Mouse (Mus musculus) left cerebral cortex, adult 9 months (tissue): Measurements from ENCODE around the gene Elk3.

Experiments
- DNase-seq, 2 experiments: peaks; one replicate each; pipeline ENCODE4 v3.0.0; 2022; ENCODE audit warnings: low spot score in 2 of 2

Gene Elk3

DNA sequence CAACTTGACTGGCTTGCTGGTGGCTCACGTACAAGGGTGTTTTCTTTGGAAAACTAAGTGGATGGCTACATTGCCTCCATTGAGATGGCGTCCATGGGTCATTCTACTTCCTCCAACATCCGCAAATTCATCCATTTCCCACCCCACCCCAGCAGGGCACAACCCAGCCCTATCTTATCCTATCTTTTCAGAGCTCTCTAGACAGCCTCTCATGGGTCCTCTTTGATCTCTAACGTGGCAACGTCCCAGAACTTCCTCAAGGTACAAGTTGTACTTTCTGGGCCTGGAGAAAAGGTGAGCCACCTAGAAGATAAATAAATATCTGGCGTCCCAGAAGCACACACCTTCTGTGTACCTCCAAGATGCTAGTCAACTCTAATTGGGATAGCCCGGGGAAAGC is 17.3 kb downstream of the Elk3 start:
- no peak for DNase-seq

DNA sequence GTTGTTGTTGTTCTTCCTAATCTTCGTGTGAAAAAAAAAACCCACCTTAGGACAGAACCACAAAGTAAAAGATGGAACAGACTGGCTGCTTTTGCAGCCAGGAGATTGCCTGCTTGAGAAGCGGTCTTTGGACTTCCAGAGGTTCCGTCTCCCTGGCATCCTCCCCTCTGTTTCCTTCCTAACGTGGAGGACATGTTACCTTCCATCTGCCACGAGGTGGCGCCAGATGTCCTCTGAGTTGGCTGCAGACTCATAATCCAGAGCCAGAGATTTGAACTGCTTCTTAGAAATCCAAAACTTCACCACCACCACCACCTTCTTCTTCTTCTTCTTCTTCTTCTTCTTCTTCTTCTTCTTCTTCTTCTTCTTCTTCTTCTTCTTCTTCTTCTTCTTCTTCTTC is 19.1 kb downstream of the Elk3 start:
- peak in 1 of 2 experiments; percentile 83 for DNase-seq

DNA sequence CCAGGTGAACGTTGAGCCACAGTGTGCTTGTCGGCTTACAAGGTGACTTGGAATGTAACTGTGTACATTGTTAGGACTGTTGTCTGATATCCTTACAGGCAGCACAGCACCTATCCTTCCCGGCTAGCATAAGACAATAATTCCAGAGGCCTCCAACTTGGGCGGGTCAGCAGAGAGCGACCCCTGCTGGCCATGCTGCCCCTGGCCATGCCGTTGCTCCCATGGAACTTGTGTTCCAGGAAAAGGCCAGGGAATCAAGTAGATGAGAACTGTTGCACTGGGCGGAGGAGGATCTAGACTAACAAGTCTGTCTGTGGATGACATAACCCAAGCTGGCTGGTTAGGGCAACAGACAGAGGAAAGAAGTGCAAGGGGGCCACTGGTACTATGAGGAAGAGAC is 19.6 kb downstream of the Elk3 start:
- DNase-seq, result no peak

DNA sequence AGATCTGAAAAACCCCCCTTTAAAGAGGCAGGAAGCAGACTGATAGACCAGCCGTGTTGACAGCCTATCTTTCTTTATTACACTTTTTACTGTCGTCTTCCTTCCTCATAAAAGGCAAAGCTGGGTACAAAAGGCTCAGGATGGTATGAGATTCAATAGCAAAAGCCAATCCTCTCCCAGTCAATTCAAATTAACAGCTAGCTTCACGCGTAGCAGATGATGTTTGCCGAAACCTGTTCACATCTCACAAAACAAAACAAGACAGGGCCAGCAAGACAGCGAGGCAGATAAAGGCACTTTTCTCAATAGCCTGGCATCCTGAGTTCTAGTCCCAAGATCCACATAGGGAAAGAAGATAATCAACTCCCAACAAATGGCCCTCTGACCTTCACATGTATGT is 21.5 kb downstream of the Elk3 start:
- DNase-seq, result no peak

DNA sequence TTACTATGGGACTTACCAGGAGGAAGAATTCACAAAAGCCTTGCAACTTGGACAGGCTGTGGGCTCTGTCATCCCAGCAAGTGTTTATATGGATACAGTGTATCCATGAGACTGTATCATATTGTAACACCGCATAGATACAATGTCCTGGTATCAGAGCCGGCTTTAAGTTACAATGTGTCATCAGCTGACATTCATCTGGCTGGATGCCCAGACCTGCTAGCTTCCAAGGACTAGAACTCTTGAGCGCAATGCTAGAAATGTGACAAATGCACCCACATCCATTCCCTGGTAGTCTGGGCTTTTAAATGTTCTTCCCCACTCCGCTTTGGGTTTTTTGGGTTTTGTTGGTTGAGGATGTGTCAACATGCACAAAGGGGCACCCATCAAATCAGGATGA is 22.6 kb downstream of the Elk3 start:
- DNase-seq, result peak in 1 of 2 experiments; percentile 59

DNA sequence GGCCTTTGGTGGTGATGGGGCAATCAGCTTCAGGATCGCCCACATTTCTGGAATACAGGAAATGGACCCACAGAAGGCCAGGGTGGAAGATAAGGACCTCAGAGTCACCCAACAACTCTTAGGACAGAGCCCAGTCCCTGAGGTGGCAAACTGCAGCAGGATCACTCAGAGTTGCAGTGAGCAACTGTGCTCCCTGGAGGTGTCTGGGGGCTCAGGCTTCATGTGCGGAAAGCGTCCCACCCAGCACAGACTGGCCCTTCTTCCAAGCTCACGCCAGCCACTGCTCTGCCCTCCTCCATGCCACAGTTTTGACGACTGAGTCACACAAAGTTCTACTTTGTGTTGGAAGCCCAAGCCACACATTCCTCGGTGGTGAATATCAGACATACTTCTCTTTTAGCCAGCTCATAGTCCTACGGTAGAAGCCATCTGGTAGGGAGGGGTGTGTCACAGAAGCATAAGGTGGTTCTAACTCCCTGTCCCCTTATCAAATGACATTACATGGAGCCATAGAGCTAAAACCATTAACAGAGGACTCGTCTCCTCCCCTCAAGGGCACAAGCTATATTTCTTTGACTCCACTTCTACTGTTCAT is 23.3 kb downstream of the Elk3 start:
- DNase-seq, result no peak

DNA sequence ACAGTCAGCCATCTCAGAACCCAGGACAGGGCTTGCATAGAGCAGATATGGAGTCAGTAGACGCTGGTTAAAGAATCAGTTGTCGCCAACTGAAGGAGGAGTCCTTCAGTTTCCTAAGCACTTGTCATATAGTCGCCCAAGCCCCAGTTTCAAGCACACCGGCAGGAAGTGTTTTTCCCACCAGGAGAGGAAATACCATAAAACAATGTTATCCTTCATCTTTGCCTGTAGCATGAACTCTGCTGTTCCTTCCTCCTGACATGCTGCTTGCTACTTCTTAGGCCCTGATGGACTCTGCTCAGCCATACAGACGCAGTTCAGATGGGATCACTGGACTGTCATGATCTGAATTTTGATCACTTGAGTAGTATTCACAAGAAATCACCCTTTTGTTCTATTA is 25.4 kb downstream of the Elk3 start:
- no peak for DNase-seq

DNA sequence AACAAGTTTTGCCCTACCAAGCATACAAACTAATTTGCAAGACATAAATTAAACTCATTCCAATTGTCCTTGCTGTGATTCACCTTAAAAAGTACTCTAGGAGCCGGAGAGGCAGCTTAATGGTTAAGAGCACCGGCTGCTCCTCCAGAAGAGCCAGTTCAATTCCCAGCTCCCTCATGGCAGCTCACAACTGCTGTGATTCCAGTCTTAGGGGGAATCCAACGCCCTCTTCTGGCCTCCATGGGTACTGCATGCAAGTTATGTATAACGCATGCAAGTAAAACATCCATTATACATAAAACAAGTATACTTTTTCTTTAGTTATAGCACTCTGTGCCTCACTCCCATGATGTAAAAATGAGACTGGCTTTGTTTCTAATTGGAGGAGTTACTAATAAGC is 27.7 kb downstream of the Elk3 start:
- DNase-seq, result no peak

DNA sequence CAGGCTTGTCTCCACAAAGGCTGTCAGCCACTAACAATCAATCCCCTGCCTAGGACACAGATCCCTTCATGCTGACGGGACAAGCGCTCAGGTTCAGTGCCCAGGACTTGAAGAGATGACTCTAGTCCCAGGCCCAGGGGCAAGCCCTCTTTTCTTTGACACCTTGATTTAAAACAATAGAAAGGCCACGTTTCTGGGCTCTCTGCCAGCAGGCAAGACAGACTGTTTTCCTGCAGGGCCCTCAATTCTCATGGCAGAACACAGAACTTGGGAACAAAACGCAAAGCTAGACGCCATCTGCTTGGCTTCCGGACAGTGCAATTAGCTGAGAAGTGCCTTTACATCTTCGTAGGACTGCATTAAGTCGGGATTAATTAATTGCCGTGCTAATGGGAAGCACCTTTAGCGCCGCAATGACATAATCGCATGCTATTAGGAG is 28.4 kb downstream of the Elk3 start:
- DNase-seq, result no peak

DNA sequence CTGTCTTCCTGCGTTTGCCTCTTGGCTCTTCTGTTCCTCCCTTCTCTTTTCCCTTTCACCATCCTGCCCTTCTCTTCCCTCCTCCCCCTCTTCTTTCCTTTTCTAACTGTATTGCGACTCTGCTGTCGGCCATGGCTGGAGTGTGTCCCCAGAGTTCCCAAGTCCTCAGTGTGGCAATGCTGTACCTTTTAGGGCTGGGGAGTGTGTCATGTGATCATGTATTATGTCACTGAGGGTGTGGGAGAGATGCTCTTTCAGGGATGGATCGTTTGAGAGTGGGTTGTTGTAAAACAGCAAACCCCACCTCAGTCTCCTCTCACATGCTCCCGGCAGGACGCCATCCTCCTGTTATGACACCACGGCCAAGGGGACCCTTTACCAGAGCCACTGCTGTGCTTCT is 29.8 kb downstream of the Elk3 start:
- DNase-seq, result peak in 1 of 2 experiments; percentile 58

DNA sequence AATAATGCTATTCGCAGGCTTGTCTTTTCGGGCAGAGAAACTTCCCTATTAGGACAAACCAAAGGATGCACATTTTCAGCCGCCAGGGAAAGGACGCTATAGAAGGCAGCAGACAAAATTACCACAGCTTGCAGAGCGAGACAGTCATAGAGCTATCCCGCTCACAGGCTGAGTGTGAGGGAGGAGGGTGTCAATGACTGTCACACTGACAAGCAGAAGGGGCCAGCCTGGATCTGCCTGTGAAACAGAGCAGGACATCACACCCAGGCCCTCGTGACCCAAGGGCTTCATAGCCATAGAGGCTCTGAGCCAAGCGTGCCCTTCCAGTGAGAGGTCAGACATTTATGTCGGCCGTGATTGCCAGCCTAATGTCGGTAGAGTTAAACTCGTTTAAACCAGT is 30.3 kb downstream of the Elk3 start:
- DNase-seq, result peak in 1 of 2 experiments; percentile 77

DNA sequence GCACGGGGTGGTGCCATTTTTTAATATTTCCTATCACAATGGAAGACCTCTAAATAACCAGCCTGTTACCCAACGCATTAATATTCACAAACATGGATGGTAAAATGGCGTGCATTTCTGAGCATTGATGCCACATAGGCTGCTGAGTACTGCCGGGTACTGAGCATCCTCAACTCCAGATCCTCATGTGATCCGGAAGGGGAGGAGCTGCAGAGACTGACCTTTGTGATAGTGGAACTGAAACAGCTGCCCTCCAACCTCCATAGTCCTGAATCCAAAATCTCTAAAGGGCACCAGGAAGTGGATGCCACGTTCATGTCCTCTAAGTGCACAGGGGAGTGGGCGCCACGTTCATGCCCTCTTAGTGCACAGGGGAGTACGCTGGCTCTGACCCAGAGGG is 31.9 kb downstream of the Elk3 start:
- DNase-seq, result no peak

DNA sequence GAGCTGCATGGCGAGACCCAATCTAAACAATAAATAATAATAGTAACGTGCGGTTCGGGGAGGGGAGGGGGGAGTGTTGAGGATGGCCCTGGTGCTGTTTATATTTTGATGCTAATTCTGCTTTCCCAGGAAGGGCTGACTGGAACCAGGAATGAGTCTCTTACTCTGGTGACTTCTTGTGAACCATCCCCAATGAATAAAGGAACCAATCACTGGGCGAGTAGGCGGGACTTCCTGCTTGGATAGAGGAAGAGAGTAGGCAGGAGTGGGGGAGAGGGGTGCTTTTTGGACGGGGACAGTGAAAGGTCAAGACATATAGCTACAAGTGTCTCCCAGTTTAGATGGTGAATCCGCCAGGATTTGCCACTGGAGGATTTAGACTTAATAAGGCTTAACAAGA is 32.6 kb downstream of the Elk3 start:
- no peak for DNase-seq

DNA sequence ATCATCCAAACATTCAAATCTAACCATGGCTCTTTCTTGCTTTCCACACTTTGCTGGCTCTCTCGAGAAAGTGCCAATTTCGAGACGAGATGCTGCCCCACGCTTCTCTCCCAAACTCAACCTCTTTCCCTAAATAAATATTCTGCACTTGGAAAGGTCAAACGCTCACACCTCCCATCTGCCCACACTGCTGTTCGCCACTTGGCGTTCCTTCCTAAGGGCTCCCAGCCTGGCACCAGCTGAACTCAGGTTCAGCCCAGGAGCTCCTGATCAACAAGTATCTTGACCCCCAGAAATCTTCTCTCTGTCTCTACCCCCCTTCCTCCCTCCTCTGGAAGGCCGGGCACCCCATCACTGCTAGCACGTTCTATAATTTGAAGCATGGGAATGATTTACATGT is 34.1 kb downstream of the Elk3 start:
- DNase-seq, result no peak

DNA sequence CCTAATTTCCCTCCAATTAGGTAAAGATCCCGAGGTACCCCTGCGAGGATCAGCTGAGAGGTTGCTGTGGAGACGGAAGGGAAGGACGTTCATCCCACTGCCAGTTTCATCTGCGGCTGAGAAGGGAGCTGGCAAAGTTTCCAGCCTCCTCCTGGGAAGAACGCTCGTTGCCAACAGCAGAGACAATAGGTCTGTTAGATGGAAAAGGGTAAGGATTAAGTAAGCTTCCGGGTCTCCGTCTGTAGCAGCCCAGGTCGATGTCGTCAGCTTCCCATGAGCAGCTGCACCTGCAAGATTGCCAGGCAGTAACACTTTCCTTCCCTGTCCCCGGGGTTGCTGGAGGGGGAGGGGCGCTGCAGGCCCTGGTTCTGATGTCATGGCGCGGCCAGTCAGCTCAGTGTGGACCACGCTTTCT is 34.6 kb downstream of the Elk3 start:
- DNase-seq, result peak; percentile 72 to 82

DNA sequence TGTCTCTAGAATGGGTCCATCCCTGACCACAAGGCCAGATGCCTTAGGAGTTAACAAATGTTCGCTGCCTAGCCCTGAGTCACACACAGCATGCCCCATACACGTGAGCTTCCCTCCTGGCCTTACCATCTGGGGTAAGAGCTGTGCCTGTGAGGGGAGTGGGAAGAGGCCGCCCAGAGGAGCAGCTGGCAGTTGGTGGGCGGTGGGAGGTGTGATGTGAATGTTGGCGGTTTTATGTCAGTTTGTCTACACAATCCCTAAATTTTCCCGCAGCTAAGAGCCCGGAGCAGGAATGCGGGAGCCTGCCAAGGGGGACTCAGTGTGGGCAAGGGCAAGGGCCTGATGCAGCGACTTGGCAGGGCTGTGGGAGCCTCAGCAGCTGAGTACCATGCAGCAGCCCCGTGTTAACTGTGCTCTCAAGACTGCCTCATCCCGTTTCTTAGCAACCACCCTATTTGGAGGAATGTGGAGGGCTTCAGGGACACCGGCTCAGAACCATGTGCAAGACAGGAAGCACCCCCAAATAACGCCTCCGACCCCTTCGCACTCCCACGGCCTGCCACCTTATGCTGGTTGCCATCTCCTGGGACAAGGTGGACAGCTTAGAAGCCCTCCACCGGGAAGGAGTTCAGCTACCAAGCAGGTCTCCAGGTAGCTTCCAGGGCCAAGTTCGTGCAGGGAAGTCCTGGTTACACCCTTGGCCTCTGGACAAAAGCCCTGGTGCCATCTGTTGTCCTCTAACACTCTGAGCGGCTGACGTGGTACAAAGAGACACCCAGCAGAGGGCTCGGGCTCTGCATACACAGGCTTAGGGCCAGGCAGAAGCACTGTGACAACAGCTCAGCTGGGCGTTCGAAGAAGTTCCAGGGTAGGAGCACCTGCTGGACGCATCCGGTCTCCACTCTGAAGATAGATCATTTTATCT is 35.5 kb downstream of the Elk3 start:
- DNase-seq, result peak; percentile 92 to 95

DNA sequence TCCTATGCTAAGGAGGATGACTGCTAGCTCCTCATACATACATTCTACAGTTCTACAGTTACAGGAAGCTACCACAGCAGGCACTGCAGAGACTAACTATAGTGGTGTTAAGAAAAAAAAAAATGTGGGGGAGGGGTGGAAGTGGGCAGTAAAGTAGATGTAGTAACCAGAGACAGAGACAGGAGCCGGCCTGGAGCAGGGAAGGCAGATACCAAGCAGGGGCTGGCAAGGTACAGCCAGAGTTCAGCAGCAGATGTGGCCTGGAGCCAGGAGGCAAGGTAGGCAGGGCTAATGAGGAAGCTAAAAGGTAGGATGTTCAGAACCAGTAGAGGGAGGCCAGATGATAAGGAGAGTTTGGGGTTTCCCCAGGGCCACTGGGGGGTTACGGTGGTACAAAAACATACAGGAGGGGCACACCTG is 36.6 kb downstream of the Elk3 start:
- DNase-seq, result peak in 1 of 2 experiments; percentile 48

DNA sequence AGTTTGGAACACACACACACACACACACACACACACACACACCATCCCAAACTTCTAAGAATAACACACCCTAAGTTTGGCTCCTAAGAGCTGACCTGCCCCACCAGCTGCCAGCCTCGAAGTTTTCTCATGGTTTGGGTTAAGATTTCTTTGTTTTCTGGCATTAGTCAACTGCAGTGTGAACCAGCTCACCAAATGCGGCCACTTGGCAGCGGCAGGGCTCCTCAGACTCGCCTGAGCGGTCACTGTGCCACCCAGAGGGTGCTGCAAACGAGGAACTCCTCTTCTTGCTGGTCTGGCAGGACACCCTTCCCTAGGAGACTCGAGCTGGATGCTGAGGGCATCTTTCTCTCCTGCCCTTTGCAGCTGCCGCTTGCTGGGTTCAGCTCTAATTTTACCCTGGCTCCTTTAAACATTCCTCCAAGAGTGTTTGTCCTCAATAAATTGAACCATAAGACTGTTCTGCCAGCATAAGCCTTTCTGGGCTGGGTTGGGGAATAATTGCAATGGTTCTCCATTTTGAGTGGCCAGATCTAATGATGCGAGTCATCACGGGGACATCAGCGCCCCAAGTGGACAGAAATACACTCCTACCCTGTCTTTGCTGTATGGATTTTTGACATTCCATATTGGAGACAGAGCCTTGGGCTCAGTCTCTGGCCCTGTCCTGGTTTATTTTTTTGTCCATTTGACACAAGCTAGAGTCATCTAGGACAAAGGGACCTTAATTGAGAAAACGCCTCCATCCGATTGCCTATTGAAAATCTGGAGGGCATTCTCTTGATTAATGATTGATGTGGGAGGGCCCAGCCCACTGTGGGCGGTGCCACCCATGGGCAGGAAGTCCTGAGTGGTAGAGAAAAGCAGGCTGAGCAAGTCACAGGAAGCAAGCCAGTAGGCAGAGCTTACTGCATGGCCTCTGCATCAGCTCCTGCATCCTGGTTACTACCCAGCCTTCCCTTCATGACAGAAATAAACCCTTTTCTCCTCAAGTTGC is 37.7 kb downstream of the Elk3 start:
- no peak for DNase-seq

DNA sequence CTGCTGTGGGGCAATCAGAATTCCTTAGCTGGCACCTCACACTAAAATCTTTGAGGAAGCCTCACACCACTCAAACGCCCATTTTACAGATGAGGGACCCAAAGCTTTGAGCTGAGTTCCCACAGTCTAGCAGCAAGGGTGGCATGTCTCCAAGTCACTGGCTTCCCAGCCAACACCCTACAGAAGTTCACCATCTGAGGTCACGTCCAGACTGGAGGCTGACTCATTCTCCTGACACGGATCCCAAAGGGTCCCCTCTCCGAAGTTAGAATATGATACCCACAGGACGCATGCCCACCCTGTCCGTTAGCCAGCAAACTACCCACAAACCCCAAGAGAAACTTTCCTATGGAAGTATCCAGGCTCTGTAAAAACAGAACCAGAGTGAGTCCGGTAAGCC is 39.1 kb downstream of the Elk3 start:
- no peak for DNase-seq

DNA sequence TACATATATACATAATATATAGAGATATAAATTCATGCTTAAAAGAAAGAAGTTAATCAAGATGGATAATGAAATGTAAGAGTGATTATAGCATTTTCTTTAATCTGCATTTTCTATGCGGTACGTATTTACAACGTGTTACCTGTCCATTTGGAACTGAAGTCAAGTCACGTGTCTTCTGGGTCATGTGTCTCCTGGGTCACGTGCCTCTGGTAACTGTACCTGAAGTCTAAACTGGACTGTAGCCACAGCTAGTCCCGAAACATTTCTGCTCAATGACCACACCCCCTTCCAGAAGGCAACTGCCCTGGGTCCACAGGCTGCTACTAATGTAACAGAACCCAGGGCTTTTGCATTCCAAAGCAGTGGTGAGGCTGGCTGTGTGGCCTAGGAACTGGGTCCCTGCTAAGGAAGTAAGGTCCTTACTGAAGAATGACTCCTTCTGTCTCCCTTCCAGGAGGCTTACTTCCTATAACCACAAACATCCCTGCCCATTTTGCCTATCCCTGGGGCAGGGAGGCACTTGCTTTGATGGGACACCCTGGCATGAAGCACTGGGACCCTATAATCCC is 40.0 kb downstream of the Elk3 start:
- DNase-seq, result no peak

DNA sequence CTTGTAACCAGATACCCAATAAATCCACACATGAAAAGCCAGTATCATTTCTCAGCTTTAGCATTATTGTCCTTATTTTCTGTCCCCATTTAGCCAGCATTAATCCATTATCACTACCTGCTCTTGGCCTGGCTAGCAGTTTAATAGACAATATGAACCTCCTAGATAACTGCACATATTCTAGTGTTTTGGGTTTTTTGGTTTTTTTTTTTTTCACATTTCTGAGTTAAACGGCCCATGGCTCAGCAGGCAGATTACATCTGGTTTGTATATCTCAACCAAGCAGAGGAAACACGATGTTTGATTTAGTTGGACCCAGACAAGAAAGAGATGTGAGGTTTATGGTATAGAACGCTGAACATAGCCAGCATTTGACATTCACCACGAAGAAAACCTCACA is 41.2 kb downstream of the Elk3 start:
- DNase-seq, result no peak

DNA sequence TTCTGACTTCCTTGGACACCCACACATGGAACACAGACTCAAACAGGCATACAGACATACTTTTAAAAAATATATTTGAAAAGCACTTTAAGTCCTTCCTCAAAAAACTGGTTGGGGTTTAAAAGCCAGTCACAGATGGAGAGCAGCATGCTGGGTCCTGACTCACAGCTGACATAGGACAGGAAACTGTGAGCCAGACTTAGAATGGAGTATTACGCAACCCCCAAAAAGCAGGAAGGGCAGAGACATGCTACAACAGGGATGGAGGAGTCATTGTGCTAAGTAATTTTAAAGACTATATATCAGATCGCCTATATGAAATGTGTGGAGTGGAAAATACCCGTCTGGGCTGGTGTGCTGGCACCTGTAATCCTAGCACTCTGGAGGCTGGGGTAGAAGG is 42.6 kb downstream of the Elk3 start:
- DNase-seq, result no peak
